Mouse (Mus musculus) lung, postnatal 0 days (tissue): ENCODE measurements around the gene Slc16a7.

Source experiments
- CTCF ChIP-seq: IDR thresholded peaks from 2 replicates; pipeline ENCODE4 v1.5.1; 2016; ENCODE audit warnings: antibody characterized with exemption, mild to moderate bottlenecking
- EP300 ChIP-seq: IDR thresholded peaks from 2 replicates; pipeline ENCODE4 v1.6.1; 2016; ENCODE audit warnings: antibody characterized with exemption, mild to moderate bottlenecking, control low read depth

DNA sequence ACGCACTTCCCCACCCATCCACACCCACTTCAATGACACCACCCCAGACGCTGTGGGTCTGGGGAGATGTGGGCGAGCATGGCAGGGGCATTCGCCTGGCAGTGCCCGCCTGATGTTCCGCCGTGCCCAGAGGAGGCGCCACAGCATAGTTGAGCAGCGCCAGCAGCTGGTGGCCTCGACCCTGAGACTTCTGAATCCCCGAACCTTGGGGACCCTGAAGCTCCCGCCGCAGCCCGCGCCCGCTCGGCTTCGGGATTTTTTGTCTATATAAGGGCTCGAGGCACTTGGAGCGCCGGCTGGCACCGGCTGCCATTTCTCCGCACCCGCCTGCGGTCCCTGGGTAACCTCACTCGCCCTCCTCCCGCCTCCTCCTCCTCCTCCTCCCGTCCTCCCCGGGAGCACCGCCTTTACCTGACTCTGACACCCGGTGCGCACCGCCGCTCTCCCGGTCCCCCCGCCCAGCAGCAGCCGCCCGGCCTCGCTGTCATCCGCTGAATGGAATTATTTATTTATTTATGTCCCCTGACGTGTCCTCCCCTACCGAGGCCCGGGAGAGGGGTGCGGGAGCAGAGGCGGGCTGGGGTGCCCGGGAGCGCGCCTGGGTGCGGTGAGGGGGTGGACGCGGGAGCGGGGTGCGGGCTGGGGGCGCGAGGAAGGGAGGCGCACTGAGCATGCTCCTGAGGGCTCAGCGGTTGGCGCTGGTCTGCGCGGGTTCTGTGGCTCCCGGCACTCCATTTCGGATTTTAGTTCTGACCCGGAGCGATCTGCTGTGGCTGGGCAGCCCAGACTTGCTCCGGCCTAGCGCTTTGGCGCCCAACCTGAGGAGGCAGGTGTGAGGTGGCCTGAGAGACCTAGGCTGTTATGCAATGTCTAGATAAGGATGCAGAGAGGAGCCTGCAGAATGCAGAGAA lies at the start of gene Slc16a7:
- TF ChIP-seq CTCF (peak; percentile 62), EP300 (no peak)
